Mouse (Mus musculus) layer of hippocampus, postnatal 10 days (tissue): Measurements from ENCODE around the gene Rinl. TPM values are rescaled to one million over a fixed set of nuclear protein-coding genes. Genes with fewer than 3 reads are reported as not detected.

ENCODE experiments used
- DNase-seq, 2 experiments: peaks; one replicate each; pipeline ENCODE4 v3.0.0; 2021; ENCODE audit warnings: low spot score in 2 of 2
- total RNA-seq, 2 experiments: library from RNA; stranded (reverse); gene quantifications; 2 replicates each; pipeline ENCODE4 v1.2.3; 2021

Gene Rinl
- total RNA-seq, 2 experiments from 2014 or later, result 1.5 to 2.0 TPM

DNA sequence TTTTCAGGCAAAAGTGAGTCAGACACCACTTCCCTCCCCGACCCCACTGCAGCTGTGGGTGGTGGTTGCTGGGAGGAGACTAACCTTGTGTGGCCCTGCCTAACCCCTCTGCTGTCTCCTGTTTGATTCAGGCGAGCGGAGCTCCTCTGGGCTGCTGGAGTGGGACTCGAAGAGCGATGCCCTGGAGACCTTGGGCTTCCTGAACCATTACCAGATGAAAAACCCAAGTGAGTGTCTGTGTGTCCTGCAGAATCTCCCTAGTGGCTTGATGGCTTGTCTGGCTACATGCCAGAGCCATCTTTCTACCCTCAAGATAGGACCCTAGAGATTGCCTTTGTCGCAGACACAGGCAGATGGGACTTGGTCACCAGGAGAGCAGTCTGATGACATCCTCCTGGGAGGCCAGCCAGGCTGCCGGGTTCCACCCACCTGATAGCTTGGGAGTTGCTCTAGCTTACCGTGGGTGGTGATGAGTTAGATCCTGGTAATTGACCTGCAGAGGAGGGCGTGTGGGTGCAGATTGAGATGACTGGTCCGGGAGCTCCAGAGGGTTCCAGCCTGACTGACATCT is 32.6 kb downstream of the Rinl start:
- DNase-seq, result peak; percentile 51 to 62

DNA sequence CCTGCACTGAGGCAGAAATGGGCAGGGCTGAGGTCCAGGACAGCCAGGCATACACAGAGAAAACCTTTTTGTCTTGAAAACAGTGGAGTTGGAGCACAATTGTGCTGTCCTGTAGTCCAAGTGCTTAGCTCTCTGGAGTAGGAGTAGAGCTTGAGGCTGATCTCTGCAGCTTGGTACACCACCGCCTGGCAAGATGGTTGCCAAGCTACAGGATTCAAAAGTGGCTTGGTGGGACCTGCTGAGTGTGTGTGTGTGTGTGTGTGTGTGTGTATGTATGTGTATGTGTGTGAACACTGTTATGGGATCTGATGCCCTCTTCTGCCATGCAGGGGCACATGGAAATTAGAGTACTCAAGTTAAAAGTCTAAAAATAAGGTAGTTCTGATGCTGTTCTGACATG is 33.8 kb downstream of the Rinl start:
- DNase-seq, result no peak

DNA sequence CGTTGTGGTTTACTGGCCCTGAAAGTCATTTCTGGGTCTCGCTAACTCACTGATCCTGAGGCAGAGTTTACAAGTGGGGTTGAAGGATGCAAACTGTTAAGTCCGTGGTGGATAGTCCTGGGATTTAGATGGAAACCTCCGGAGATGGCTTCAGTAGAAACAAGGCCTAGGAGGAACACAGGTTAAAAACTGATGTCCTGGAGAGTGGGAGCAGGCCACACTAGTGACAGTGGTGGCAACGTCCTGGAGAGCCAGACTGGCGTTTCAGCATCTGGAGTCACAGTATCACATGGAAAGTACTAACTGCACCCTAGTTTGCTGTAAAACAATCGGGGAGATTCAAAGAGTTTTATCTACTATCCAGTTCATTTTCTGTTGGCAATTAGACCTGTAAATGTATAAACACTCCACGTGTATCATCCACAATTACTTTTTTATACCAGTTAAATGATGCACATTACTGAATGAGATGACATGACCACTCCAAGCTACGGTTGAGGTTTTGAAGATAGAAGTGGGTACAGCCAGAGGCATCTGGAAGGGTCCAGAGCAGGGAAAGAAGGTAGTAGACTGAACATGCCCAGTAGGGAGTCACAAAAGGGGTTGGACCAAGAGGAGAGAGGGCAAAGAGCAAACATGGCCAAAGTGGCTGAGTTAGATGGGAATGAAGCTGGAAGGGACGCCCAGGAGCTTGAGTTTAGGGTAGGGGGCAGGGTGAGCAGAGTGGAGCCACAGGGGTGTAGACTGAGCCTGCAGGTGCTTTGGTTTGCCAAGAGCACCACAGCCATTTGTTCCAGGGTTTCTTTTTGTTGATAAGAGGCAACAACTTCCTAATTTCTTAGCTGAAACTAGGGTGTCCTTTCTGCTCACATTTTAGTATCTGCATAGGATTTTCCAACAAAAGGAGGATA is 34.5 kb downstream of the Rinl start:
- no peak for DNase-seq

DNA sequence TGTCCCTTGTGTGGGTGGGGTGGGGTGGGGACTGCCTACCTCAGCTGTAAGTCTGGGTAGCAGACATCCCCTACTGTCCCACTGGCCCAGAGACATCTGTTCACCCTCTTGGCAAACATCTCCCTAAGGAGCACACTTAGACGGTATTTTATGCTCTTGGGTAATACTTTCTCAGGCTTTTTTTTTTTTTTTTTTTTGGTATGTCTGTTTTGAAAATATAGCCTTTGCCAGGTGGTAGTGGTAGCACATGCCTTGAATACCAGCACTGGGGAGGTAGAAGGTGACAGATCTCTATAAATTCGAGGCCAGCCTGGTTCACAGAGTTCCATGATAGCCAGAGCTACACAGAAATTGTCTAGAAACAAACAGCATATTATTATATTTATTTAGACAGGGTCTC is 35.2 kb downstream of the Rinl start:
- DNase-seq, result no peak

DNA sequence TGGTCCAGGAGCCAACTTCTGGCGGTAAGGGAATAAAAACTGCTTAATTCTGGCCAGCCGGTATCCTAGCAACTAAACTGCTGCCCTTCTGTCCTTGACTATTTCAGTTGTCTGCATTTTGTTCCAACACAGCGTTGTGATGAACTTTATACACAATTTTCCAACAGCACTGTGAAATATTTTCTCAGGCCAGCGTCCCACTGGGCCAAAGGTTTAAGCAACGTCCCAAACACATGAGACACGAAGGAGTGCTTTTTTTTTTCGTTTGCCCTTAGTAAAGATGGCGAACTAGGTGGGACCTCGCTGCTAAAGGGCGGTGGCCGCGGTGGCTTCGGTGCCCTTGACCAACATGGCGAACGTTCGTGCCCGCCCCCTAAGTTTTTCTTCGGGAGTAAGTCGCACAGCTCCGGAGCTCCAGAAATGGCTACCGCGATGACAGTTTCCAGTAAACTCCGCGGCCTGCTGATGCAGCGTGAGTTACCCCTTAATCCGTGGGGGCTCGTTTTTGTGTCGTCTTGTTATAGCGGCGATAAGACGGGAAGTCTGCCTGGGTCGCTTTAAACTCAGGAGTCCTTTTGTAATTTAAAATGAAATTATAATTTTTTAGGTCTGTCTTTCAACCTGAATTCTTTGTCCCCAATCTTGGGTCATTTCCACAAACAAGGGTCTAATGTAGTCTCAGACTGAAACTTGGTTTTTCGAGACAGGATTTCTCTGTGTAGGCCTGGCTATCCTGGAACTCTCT is 36.3 kb downstream of the Rinl start, which contains the start of gene Ech1:
Gene Ech1 (plus strand): TSS at position 277 of the 745 bp plus-strand sequence.
- DNase-seq, result peak; percentile 87 to 91

DNA sequence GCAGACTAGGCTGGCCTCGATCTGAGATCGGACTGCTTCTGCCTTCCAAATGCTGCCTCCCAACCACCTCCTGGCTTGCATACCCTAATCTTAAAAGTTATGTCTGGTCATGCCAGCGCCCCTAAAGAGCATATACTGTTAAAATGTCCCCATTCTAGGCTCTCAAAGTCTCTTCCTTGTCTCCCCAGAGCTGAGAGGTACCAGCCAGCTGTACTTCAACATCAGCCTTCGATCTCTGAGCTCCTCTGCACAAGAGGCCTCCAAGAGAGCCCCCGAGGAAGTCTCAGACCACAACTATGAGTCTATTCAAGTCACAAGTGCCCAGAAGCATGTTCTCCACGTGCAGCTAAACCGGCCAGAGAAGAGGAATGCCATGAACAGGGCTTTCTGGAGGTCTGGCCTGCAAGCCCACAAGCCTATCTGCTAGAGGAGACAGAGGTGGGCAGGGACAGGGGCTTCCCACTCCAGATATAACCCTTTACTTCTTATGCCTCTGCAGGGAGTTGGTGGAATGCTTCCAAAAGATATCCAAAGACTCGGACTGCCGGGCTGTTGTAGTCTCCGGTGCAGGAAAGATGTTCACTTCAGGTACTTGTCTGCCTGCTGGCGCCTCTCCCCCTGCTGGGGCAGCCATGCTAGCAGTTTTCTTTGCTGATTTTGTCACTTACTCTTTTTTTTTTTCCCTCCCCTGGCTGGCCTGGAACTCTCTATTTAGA is 37.1 kb downstream of the Rinl start:
- DNase-seq, result no peak

DNA sequence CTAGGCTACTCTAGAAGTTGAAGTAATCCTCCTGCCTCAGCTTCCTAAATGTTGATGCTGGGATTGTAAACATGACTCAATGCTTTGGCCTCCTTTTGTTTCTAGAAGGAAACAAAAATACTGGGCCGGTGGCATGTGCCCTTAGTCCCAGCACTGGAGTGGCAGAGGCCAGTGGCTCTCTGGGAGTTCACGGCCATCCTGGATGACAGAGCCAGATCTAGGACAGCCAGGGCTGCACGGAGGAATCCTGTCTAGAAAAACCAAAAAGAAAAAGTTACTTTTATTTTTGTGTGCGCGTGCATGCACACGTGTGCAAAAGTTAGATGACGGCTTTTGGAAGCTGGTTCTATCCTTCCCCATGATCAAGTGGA is 37.6 kb downstream of the Rinl start:
- DNase-seq, result no peak

DNA sequence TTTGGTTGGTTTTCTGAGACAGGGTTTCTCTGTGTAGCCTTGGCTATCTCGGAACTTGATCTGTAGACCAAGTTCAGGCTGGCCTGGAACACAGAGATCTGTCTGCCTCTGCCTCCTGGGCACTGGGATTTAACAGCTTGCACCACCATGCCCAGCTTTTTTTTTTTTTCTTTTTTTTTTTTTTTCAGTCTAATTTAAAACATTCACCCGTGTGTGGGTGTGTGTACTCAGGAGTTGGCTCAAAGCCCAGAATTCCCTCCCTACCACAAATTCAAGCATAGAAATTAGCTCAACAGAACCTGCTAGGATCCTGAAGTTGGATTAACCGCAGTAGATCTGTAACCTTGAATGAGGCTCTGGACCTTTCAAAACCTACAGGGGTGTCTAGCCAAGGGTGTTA is 38.6 kb downstream of the Rinl start:
- peak in 1 of 2 experiments; percentile 62 for DNase-seq

DNA sequence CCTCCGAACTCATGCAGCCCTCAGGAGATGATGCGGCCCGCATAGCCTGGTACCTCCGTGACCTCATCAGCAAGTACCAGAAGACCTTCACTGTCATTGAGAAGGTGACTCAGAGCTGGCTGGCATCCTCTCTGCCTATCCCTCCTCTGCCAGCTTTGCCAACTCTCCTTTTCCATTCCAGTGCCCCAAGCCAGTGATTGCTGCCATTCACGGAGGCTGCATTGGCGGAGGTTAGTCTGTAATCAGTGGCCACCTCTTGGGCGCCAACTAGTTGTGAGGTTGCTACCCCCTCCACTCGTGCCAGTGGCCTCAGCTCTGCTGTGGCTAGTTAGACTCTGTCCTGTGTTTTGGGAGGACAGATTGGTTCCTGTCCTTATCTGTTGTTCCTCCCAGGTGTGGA is 41.1 kb downstream of the Rinl start:
- DNase-seq, result no peak

DNA sequence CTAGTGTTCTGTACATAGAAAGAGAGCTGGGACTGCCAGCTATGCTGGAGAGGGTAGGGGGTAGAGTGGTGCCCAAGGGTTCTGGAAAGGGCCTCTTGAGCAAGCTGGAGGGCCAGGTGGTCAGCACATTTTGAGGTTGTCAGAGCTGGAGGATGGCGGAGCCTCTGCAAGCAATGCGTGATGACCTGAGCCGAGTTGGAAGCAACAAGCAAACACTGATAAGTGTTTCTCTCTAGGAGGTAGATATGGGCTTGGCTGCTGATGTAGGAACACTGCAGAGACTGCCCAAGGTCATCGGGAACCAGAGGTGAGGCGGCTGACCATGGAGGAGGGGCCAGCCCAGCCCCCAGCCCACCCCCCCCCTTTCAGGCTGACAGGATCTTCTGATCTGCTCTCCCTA is 42.2 kb downstream of the Rinl start:
- no peak for DNase-seq

DNA sequence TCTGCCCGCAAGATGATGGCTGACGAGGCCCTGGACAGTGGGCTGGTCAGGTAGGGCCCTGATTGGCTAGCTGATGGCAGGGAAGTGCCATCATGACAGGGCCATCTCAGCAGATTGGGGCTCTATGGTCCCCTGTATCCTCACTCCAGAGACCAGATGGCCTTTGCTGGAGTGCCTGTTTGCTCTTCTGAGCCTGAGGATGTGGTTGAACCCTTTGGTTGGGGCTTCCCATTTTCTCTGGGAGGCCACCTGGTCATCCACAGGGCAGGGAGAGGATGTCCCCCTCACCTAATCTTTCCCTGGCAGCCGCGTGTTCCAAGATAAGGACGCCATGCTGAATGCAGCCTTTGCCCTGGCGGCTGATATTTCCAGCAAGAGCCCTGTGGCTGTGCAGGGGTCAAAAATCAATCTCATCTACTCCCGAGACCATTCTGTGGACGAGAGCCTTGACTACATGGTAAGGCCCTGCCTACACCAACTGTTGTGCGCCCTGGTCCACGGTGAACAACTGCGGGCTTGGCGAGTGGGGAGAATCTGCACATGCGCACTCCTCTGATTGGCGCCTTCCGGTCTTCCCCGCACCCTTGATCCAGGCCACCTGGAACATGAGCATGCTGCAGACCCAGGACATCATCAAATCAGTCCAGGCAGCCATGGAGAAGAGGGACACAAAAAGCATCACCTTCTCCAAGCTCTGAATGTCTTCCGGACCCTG is 42.8 kb downstream of the Rinl start:
- no peak for DNase-seq

DNA sequence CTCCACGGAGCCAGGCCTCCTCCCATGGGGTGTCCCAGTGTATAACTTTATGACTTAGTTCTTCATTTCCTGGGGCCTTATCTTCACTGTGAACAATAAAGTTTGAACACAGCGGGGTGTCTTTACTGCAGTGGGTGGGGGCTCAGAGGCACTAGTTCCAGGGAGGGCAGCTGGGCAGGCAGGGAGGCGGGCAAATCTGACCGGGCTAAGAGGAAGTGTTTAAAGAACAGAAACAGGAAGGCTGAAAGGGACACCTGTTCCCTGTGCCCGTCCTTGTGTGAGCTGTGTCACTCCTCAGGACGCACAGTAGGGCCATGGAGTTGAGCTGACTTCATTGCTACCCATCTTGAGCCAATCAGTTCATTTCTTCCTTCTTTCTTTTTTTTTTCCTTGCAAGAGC is 43.4 kb downstream of the Rinl start:
- no peak for DNase-seq

DNA sequence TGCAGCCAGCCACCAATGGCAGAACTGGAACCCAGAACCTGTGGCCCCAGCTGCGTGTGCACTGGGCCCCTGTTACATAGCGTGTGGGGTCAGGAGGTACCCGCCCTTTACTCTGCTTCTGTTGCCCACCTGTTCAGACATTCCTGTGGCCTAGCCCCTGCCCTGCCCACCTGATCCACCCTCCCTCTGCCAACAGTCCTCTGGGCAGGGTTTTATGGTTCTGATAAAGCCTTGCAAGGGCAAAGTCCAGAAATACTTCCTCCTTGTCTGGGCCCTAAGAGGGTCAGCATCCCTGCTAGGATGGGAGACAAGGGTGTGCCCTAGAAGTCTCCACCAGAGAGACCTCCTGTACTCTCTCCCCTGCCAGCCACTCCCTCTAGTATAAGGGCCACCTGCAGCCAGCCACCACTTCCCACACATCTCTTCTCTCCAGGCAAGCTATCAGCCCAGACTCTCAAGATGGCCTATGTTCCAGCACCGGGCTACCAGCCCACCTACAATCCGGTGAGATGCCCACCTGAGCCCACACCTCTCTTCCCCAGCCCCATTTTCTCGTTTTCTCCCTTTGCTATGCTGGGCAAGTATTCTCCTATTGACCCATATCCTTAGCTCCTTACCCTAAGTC is 45.1 kb downstream of the Rinl start, which contains the start of gene Lgals4:
Gene Lgals4 (plus strand): TSS at position 132 of the 625 bp plus-strand sequence.
- no peak for DNase-seq

DNA sequence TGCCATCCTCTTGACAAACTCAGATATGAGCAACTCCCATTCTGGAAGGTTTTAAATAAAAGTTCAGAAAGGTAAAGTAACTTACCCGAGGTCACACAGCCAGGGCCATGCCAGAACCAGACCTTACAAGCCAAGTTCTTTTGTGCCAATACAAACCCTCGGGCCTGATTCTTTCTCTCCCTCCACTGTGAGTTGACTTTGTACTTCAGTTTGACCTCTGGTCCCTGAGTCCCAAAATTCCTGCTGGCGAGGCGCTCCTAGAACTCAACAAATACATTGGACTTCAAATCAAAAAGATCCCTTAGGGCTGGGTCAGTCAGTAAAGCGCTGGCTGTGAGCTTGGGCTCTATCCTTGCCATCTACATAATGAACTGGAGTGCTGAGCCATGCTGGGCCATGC is 48.2 kb downstream of the Rinl start:
- no peak for DNase-seq

DNA sequence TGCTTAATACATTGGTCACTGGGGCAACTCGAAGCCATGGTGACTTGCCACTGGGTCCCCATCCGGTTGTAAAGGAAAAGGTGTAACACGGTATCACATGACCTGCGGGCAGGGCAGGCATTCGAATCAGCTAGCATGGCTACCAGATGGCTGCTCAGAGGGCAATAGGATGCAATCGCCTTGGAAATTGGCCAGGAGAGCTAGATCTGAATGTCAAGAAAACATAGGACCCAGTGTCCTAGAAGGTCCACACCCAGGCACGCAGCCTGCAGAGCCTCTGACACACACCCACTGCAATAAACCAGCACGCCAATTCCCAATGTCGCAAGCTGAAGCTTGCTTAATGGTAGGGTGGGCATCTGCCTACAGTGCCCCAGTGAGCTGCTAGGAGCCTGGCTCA is 49.6 kb downstream of the Rinl start:
- no peak for DNase-seq

DNA sequence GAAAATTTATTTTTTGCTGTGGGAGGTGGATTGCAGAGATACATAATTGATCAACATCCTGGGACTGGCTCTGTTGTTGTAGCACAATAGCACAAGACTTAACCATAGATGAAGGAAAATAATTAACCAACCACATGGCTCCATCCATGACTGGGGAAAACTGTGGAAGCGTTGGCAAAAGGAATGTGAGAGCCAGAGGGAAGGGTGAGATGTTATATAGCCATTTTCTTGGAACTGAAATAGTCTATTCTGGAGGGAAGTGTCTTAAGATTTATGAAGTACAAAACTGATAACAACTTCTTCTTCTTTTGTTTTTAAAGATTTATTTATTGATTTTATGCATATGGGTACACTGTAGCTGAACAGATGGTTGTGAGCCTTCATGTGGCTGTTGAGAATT is 58.5 kb downstream of the Rinl start:
- DNase-seq, result no peak
